Mouse (Mus musculus): Measurements from ENCODE around the gene Eps15. TPM values are rescaled to one million over a fixed set of nuclear protein-coding genes. Genes with fewer than 3 reads are reported as not detected.
A peak's percentile ranks its signal among the peaks of the same experiment; 100 is the strongest.

The Eps15 gene
- polyA plus RNA-seq, 1 experiment = 5.4 TPM

DNA sequence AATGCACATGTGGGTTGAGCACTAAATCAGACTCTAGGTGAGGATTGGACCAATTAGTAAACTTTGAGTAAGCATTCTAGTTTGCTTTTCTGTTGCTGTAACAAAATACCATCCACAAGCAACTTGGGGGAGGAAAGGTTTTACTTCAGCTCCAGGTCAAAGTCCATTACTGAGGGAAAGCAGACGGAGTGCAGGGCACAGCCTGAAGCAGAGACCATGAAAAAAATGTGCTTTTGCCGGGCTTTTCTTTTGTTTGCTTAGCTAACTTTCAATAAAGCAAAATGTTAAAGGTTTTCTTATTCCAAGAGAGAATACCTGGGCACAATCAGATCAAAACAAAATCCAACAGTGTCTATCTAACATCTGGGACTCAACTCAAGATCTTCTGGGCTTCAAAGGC is 13.3 kb upstream of the Eps15 start:
- H3K36me3 ChIP-seq (replicated peaks; ENCODE audit: low read length) = no peaks in the 10 kb centered on the region
- H3K4me3 ChIP-seq (replicated peaks) = no peak overlapping the region
- H3K9me3 ChIP-seq = no peaks in the 10 kb centered on the region
- peaks cover 7% of the 10 kb centered on the region for H3K27me3 ChIP-seq (replicated peaks)
- H3K4me1 ChIP-seq = peaks cover 31% of the 10 kb centered on the region
- TF ChIP-seq FLI1 (IDR thresholded peaks at IDR 0.05; ENCODE audit: low read length) (no peak), GATA1 (IDR thresholded peaks at IDR 0.05; ENCODE audit: borderline replicate concordance, low read length) (no peak)

DNA sequence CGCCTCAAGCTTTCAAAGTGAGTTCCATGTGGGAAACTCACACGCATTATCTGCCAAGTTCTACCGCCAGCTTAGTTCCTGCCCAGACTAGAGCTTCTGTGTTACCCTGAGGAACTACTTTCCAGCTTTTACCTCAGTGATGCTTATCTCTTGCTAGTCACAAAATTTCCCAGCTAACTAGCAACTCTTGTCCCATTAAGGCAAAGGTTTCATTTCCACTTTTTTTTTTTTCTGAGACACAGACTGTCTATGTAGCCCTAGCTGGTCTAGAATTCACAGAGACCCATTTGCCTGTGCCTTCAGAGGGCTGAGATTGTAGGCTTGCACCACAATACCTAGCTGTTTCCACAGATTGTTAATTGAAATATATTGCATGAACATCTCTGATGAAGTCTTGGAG is 12.6 kb upstream of the Eps15 start:
- TF ChIP-seq FLI1 (IDR thresholded peaks at IDR 0.05; ENCODE audit: low read length) (no peak), GATA1 (IDR thresholded peaks at IDR 0.05; ENCODE audit: borderline replicate concordance, low read length) (no peak)

DNA sequence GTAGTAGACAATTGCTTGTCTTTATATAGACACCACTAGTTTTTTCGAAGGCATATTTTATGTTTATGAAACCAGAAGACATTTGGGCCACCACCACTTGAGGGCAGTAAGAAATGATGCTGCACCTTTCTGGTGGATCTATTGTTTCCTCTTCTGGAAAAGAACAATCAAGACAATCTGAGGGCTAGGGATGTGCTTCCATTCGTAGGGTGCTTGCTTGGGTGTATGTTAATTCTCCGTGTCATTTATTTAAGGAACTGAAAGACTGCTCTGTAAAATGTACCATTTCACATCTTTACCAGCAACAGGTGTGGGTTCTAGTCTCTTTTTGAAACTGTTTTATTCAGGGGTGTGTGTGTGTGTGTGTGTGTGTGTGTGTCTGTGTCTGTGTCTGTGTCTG is 11.2 kb upstream of the Eps15 start:
- no peaks in the 10 kb centered on the region for H3K9me3 ChIP-seq
- H3K4me3 ChIP-seq (replicated peaks) = no peak overlapping the region
- H3K27me3 ChIP-seq (replicated peaks) = peaks cover 7% of the 10 kb centered on the region
- H3K36me3 ChIP-seq (replicated peaks; ENCODE audit: low read length) = no peaks in the 10 kb centered on the region
- H3K4me1 ChIP-seq = peaks cover 21% of the 10 kb centered on the region
- no peak for TF ChIP-seq GATA1 (IDR thresholded peaks at IDR 0.05; ENCODE audit: borderline replicate concordance, low read length)
- TF ChIP-seq FLI1 (IDR thresholded peaks at IDR 0.05; ENCODE audit: low read length) = no peak

More for the DNA sequence above, 12.6 kb upstream of the Eps15 start:
- Histone ChIP-seq H3K27me3 (replicated peaks) (peaks cover 7% of the 10 kb centered on the region), H3K9me3 (no peaks in the 10 kb centered on the region), H3K4me3 (replicated peaks) (no peak overlapping the region), H3K4me1 (peaks cover 24% of the 10 kb centered on the region), H3K36me3 (replicated peaks; ENCODE audit: low read length) (no peaks in the 10 kb centered on the region)

DNA sequence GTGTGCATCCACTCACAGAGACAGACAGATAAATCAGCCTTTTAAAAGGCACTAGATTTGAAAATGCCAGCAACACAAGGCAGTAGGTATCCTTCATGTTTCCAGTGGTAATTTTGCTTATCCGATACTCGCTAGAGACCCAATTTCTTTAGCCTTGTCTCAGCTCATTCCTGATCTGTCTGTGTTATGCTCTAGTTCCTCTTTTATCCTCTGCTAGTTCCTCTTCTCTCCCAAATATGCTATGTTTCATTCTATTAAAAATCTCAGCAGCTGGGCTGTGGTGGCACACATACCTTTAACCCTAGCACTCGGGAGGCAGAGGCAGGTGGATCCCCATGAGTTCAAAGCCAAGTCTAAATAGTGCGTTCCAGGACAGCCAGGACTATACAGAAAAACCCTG is 8.3 kb upstream of the Eps15 start:
- TF ChIP-seq FLI1 (IDR thresholded peaks at IDR 0.05; ENCODE audit: low read length) (no peak), GATA1 (IDR thresholded peaks at IDR 0.05; ENCODE audit: borderline replicate concordance, low read length) (no peak)
- Histone ChIP-seq H3K4me3 (replicated peaks) (no peak overlapping the region), H3K9me3 (no peaks in the 10 kb centered on the region), H3K27me3 (replicated peaks) (peaks cover 7% of the 10 kb centered on the region), H3K4me1 (peaks cover 17% of the 10 kb centered on the region), H3K36me3 (replicated peaks; ENCODE audit: low read length) (no peaks in the 10 kb centered on the region)

DNA sequence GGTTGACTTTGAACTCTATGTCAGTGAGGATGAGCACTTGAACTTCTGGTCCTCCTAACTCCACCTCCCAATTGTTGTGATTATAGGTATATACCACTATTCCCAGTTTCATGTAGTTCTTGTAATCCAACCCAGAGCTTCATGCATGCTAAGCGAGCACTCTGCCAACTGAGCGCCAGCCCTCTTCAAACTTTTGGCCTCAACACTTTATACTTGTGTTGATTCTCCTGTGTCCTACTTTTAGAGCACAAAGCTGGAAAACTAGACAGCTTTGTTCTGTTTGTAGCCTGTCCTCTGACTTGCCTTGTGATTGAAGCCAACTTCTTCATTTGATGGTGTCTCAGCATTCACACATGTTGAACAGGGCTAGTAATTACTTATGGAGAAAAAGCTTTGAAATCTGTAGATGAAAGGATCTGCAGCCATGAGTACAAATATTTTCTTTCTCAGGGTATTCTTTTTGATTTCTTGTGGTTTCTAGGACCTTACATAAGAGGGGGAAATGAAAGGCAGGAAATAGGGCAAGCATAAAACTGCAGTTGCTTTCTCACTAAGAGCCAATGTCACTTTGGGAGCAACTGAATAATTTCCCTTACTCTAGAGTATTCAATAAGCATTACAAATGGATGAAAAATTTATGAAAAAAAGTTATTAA is 6.4 kb upstream of the Eps15 start:
- Histone ChIP-seq H3K4me1 (peaks cover 27% of the 10 kb centered on the region), H3K27me3 (replicated peaks) (peaks cover 2% of the 10 kb centered on the region), H3K4me3 (replicated peaks) (no peak overlapping the region), H3K9me3 (no peaks in the 10 kb centered on the region), H3K36me3 (replicated peaks; ENCODE audit: low read length) (no peaks in the 10 kb centered on the region)
- TF ChIP-seq FLI1 (IDR thresholded peaks at IDR 0.05; ENCODE audit: low read length) = no peak
- TF ChIP-seq GATA1 (IDR thresholded peaks at IDR 0.05; ENCODE audit: borderline replicate concordance, low read length) = no peak

DNA sequence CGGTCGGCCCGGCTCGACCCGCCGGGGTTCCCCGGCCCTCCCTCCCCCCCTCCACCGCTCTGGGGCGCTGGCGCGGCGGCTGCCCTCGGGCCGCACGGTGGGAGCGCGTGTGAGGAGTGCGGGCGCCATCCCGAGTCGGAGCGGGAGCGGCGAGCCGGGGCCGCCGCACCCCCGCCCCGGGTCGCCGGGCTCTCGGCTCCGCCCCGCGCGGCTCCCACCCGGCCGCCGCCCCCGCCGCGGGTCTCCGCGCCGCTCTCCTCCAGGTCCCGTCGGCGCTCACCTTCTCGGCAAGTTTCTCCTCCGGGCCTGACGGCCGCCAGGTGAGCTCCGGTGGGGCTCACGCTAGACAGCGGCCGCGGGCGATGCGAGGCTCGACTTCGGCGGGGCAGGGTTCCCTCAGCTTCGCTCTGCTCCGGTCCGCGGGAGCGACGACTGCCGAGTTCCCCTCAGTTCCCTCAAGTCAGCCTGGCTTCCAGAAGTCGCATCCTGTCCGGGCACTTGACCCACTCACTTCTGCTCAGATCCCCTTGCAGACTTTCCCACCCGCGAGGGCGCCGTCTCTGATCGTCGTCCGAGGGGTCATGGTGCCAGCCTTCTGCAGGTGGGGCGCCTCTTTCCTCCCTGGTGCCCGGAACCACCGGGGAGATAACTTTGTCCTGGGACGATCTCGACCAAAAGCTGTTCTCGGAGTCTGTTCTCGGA is 542 bp downstream of the Eps15 start:
- TF ChIP-seq FLI1 (IDR thresholded peaks at IDR 0.05; ENCODE audit: low read length) = no peak
- no peak for TF ChIP-seq GATA1 (IDR thresholded peaks at IDR 0.05; ENCODE audit: borderline replicate concordance, low read length)
- peaks cover 62% of the 10 kb centered on the region for H3K4me1 ChIP-seq
- peak overlapping the region; percentile 94 for H3K4me3 ChIP-seq (replicated peaks)
- no peaks in the 10 kb centered on the region for H3K27me3 ChIP-seq (replicated peaks)
- H3K36me3 ChIP-seq (replicated peaks; ENCODE audit: low read length) = peaks cover 8% of the 10 kb centered on the region
- no peaks in the 10 kb centered on the region for H3K9me3 ChIP-seq

DNA sequence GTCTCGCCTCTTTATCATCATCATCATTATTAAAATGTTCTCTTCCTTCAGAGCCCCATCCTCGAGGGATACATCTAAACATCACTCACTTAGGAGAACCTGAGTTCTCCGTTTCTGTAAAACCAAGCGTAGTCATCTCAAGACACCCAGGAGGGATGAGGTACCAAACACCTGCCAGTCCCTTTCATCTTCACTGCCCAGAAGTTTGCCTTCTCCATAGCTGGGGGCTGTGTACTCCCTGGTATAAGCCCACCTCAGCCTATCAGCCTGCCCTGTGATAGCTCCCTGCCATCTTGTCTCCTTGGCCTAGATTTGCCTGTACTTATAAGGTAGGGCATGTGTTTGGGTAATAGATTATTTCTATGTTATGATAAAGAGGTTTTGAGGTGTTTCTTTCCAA is 1.1 kb downstream of the Eps15 start:
- peak overlapping the region; percentile 94 for H3K4me3 ChIP-seq (replicated peaks)
- no peak for TF ChIP-seq GATA1 (IDR thresholded peaks at IDR 0.05; ENCODE audit: borderline replicate concordance, low read length)
- TF ChIP-seq FLI1 (IDR thresholded peaks at IDR 0.05; ENCODE audit: low read length) = no peak
- H3K36me3 ChIP-seq (replicated peaks; ENCODE audit: low read length) = peaks cover 11% of the 10 kb centered on the region
- no peaks in the 10 kb centered on the region for H3K27me3 ChIP-seq (replicated peaks)
- H3K9me3 ChIP-seq = no peaks in the 10 kb centered on the region
- peaks cover 62% of the 10 kb centered on the region for H3K4me1 ChIP-seq

DNA sequence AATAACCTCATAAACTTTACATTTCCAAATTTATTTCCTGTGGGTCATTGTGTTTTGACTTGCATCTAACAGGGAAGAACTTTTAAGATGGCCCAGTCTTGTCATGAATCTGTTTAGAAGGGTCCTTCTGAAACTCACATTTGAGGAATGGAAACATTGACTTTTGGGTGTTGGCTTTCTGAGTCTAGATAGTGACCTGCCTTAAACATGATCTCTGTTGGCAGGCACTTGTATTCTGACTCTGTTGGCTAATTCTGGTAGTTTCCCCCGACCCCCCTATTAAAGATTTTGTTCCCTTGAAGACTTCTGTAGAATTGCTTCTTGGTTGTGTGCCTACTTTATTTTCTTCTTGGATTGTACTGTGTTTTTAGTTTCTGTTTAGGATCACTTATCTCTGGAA is 1.9 kb downstream of the Eps15 start:
- H3K4me3 ChIP-seq (replicated peaks) = peak overlapping the region; percentile 84
- no peak for TF ChIP-seq GATA1 (IDR thresholded peaks at IDR 0.05; ENCODE audit: borderline replicate concordance, low read length)
- no peaks in the 10 kb centered on the region for H3K27me3 ChIP-seq (replicated peaks)
- no peaks in the 10 kb centered on the region for H3K9me3 ChIP-seq
- peaks cover 11% of the 10 kb centered on the region for H3K36me3 ChIP-seq (replicated peaks; ENCODE audit: low read length)
- H3K4me1 ChIP-seq = peaks cover 63% of the 10 kb centered on the region

DNA sequence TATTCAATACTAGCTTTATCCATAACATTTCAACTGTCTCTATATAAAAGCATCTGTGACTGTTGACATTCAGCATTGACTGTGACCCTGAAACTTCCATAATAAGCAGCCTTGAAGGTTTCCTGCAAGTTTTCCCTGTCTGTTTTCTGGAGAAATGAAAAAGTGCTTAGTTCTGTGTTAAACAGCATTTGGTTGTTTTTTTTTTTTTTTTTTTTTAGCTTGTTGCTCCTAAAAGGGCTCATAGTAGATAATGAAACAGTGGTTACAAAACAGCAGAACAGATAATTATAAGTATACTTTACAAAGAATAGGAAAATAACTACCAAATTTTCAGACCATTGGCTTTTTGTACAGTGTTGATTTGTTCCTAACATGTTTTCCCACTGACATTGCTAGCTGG is 14.6 kb downstream of the Eps15 start:
- Histone ChIP-seq H3K36me3 (replicated peaks; ENCODE audit: low read length) (peaks cover 21% of the 10 kb centered on the region), H3K4me1 (peaks cover 29% of the 10 kb centered on the region)
- TF ChIP-seq FLI1 (IDR thresholded peaks at IDR 0.05; ENCODE audit: low read length) (no peak), GATA1 (IDR thresholded peaks at IDR 0.05; ENCODE audit: borderline replicate concordance, low read length) (no peak)

DNA sequence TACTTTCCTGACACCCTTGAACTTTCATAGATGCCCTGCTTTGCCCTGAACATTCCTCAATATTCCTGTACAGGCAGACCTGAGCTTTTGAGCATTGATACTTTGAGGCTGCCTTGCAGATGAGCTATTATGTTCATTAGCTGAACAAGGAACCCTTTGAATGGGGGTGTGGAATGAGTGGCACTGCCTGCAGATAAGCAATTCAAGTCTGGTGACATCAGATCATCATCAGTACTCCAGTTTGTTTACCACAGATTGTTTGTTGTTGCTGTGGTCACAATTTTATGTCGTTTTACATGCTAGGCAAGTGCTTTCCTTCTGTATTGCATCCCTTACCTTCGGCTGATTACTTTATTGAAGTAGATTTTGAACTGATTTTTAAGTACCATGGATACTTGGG is 16.4 kb downstream of the Eps15 start:
- Histone ChIP-seq H3K27me3 (replicated peaks) (no peaks in the 10 kb centered on the region), H3K36me3 (replicated peaks; ENCODE audit: low read length) (peaks cover 21% of the 10 kb centered on the region), H3K4me1 (peaks cover 29% of the 10 kb centered on the region), H3K9me3 (no peaks in the 10 kb centered on the region), H3K4me3 (replicated peaks) (no peak overlapping the region)
- TF ChIP-seq GATA1 (IDR thresholded peaks at IDR 0.05; ENCODE audit: borderline replicate concordance, low read length) (no peak), FLI1 (IDR thresholded peaks at IDR 0.05; ENCODE audit: low read length) (no peak)

More for the DNA sequence above, 14.6 kb downstream of the Eps15 start:
- H3K4me3 ChIP-seq (replicated peaks) = no peak overlapping the region
- no peaks in the 10 kb centered on the region for H3K9me3 ChIP-seq
- H3K27me3 ChIP-seq (replicated peaks) = no peaks in the 10 kb centered on the region
